In the genomic region with DNA sequence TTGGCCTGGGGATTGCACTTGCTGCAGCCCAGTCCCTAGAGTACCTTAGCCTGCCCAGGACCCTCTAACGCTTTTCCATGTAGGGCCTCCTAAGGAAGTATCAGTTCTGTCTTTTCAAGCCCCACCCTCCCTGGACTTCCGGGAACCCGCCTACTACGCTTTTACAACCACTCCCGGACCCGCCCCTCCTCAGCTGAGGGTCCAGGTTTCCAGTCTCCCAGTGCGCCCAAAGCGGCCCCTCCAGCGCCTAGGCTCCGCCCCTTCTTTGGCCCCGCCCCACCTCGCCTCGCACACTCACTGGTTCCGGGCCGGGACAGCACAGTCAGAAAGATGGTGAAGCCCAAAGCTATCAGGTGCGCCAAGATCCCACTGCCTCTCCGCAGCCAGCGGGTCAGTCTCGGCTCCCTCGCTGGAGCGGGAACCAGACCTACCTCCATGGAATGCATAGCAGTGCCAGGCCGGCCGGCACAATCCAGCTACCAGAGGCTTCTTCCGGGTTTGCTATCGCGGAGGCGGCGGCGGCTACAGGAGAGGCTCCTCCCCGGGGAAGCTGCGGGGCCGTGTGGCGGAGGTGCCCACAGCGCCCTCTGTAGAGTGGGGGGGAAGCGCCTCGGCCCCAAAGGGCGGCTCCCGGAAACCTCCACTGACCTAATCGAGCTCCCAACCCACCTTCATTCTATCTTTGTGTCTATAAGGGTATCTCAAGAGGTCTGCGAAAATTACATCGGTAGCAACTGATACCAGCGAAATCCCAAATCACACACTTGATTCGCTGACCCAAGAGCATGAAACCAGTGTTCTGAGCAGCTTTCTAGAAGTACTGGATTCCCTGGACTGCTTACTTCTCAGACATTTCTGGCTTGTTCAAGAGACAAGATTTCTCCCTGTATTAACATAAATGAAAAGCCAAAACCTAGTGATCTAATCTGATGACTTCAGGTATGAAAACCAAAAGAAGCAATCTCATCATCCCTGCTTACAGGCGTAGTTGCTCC, we compare ENCODE assay signal across 8 mouse cellular contexts. TPM values are rescaled to one million over a fixed set of nuclear protein-coding genes. Genes with fewer than 3 reads are reported as not detected.
DNase-seq lines count a peak whose midpoint lies in the region; ATAC-seq and TF ChIP-seq lines count a peak whose summit lies in the region.

TSS of gene Cyb561d1 (minus strand) at position 884 of the 995 bp plus-strand sequence.

- H3K9ac ChIP-seq in hindbrain, embryonic 16.5 days (ENCODE audit: low read depth, low read length) = peak within 1 kb of the TSS; percentile 69

- H3K4me2 ChIP-seq in hindbrain, embryonic 16.5 days (ENCODE audit: low read length) = peak within 1 kb of the TSS; percentile 69

- ATAC-seq in activated CD4-positive, CD25-positive, alpha-beta regulatory T cell, adult 4 months = peak; percentile 86
- peak; percentile 90 for ATAC-seq in common myeloid progenitor, adult 5-6 weeks (replicated peaks; ENCODE audit: low read depth, poor library complexity, severe bottlenecking)
- peak; percentile 84 for ATAC-seq in hindbrain, embryonic 16.5 days

- DNase-seq in gastrocnemius, adult 2 months = peak; percentile 96
- DNase-seq in left cerebral cortex, adult 18-20 months (ENCODE audit: low spot score in 2 of 2) = peak; percentile 82 to 91
- peak; percentile 97 for DNase-seq in lung, postnatal 4 days
- DNase-seq in retina, postnatal 7 days (ENCODE audit: low read depth, low spot score) = peak; percentile 62
- DNase-seq in urinary bladder, adult 2 months (ENCODE audit: low spot score) = peak; percentile 92

- peaks cover 22% of the 10 kb centered on the region for H3K4me1 ChIP-seq in hindbrain, embryonic 16.5 days (ENCODE audit: control insufficient read depth, insufficient read depth, low read depth, low read length)

- no peaks in the 10 kb centered on the region for H3K27me3 ChIP-seq in hindbrain, embryonic 16.5 days (replicated peaks; ENCODE audit: control insufficient read depth, insufficient read depth, low read length)

- peaks cover 18% of the 10 kb centered on the region for H3K36me3 ChIP-seq in hindbrain, embryonic 16.5 days (ENCODE audit: control insufficient read depth, insufficient read depth, low read length)

- H3K9me3 ChIP-seq in hindbrain, embryonic 16.5 days (ENCODE audit: control insufficient read depth, low read length) = no peaks in the 10 kb centered on the region

- peak within 1 kb of the TSS; percentile 89 for H3K27ac ChIP-seq in gastrocnemius, adult 2 months
- peak within 1 kb of the TSS; percentile 74 for H3K27ac ChIP-seq in hindbrain, embryonic 16.5 days (ENCODE audit: low read depth, low read length)

- TF ChIP-seq CTCF in gastrocnemius, adult 2 months (IDR thresholded peaks at IDR 0.05) = peak; percentile 83

- H3K4me3 ChIP-seq in gastrocnemius, adult 2 months = peak within 1 kb of the TSS; percentile 89
- H3K4me3 ChIP-seq in hindbrain, embryonic 16.5 days (ENCODE audit: low read length) = peak within 1 kb of the TSS; percentile 58

- 3% methylated on average over 44 of the region's 44 CpGs for WGBS in hindbrain, embryonic 16.5 days

- intact Hi-C loops in gastrocnemius, adult 2 months (cut with DNase I) = no loop called here

RNA-seq across cellular contexts. Expression of gene Cyb561d1, which starts in this region (rescaled TPM):
- 1 to 10 TPM; 5.9 to 6.9 TPM for polyA plus RNA-seq in activated CD4-positive, CD25-positive, alpha-beta regulatory T cell, adult 4 months (2017; shearing (Covaris generic))
- total RNA-seq in common myeloid progenitor, adult 5-6 weeks (2017) = 3.8 and 4.1 TPM in 2 replicates
- 1 to 10 TPM; 2.8 to 3.8 TPM for total RNA-seq in gastrocnemius, adult 2 months (2021)
- 2.7 and 3.9 TPM in 2 replicates for polyA plus RNA-seq in hindbrain, embryonic 16.5 days (2015; fragmentation: Nextera tagmentation; extraction: Ambion mirVana)
- 10 to 100 TPM; 20.6 to 21.4 TPM for total RNA-seq in left cerebral cortex, adult 18-20 months (2021)
- 8.3 and 8.6 TPM in 2 replicates for polyA plus RNA-seq in urinary bladder, adult 2 months (2012; rRNA removed)

Comparison
In these comparisons a context has a peak if more than half of its experiments do, and no peak if none do; other contexts are left out.
1. Peak in every context shown above with its lines: DNase-seq, ATAC-seq, H3K4me3 ChIP-seq and H3K27ac ChIP-seq.